Mouse (Mus musculus): ENCODE measurements around the gene Tia1. TPM values are rescaled to one million over a fixed set of nuclear protein-coding genes. Genes with fewer than 3 reads are reported as not detected.

Tia1 gene
- polyA plus RNA-seq, 1 experiment = 28.8 TPM

DNA sequence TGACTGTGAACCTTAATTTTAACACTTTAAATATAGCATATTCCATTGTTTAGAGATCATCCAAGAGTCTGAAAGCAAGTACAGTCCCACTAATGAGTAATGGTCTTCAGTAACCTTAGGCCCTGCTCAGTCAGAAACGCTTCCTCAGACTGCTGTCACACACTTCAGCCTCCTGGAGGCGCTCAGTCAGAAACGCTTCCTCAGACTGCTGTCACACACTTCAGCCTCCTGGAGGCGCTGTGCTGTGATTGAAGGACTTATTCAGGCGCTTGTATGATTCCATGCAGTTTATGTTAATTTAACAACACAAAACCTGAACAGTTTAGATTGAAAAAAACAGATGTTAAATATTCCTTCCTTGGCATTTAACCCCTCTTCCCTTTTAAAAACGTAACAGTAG lies 16.5 kb downstream of the Tia1 start:
- no peaks in the 10 kb centered on the region for H3K4me1 ChIP-seq (ENCODE audit: control insufficient read depth, insufficient read depth, low read length)
- no peak overlapping the region for H3K4me3 ChIP-seq (replicated peaks; ENCODE audit: control insufficient read depth, low read depth, low read length)
- WGBS = 85% methylated on average over 6 of the region's 6 CpGs
- TF ChIP-seq CTCF (IDR thresholded peaks at IDR 0.05; ENCODE audit: control insufficient read depth, insufficient read depth, low read length) (peak; percentile 34; the same call in 1 of the 2 replicates), POLR2A (IDR thresholded peaks at IDR 0.05; ENCODE audit: borderline replicate concordance, control insufficient read depth, low read depth, low read length) (no peak)
- no peak overlapping the region for H3K27ac ChIP-seq (ENCODE audit: control insufficient read depth, insufficient read depth, low read depth, low read length, poor library complexity)

DNA sequence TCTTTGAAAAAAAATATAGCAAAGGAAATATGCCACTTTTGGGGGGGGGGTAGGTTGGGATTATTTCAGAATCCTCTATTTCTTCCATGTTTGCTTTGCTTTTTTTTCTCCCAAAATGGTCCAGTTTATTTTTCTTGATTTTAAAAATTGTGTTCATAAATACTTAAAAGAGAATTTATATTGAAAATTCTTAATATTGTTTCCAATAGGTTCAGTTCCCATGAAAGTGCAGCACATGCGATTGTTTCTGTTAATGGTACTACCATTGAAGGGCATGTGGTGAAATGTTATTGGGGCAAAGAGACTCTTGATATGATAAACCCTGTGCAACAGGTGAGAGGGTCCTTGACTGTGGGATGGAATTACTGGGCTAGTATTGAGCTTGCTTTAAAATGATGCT lies 22.3 kb downstream of the Tia1 start, which contains the start of gene Gm44790:
Gene Gm44790 (plus strand): TSS at position 301 of the 400 bp plus-strand sequence.
- TF ChIP-seq POLR2A (IDR thresholded peaks at IDR 0.05; ENCODE audit: borderline replicate concordance, control insufficient read depth, low read depth, low read length) = no peak
- TF ChIP-seq CTCF (IDR thresholded peaks at IDR 0.05; ENCODE audit: control insufficient read depth, insufficient read depth, low read length) = no peak
- Histone ChIP-seq H3K4me1 (ENCODE audit: control insufficient read depth, insufficient read depth, low read length) (no peaks in the 10 kb centered on the region), H3K4me3 (replicated peaks; ENCODE audit: control insufficient read depth, low read depth, low read length) (no peak within 1 kb of the TSS), H3K27ac (ENCODE audit: control insufficient read depth, insufficient read depth, low read depth, low read length, poor library complexity) (no peak within 1 kb of the TSS)
- WGBS = 93% methylated on average over 1 of the region's 1 CpGs

DNA sequence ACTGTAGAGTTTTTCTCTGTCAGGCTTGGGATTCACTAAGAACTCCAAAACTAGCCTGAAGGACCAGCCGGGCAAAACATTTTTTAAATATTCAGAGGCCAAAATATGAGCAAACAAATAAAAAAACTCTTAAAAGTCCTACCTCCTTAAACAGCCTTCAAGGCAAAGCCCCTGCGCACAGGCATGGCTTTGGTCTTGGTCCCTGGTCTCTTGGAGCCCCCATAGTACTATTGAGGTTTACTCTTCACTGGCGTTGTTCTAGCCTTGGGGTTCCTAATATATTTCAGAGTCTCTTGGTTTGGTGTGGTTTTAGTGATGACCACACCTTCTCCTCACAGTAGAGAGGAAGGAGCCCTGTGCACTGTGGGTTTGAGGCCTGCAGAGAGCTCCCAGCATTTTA lies 27.5 kb downstream of the Tia1 start:
- 89% methylated on average over 3 of the region's 3 CpGs for WGBS
- no peak for TF ChIP-seq CTCF (IDR thresholded peaks at IDR 0.05; ENCODE audit: control insufficient read depth, insufficient read depth, low read length)
- TF ChIP-seq POLR2A (IDR thresholded peaks at IDR 0.05; ENCODE audit: borderline replicate concordance, control insufficient read depth, low read depth, low read length) = no peak
- H3K4me1 ChIP-seq (ENCODE audit: control insufficient read depth, insufficient read depth, low read length) = no peaks in the 10 kb centered on the region
- no peak overlapping the region for H3K27ac ChIP-seq (ENCODE audit: control insufficient read depth, insufficient read depth, low read depth, low read length, poor library complexity)
- no peak overlapping the region for H3K4me3 ChIP-seq (replicated peaks; ENCODE audit: control insufficient read depth, low read depth, low read length)

DNA sequence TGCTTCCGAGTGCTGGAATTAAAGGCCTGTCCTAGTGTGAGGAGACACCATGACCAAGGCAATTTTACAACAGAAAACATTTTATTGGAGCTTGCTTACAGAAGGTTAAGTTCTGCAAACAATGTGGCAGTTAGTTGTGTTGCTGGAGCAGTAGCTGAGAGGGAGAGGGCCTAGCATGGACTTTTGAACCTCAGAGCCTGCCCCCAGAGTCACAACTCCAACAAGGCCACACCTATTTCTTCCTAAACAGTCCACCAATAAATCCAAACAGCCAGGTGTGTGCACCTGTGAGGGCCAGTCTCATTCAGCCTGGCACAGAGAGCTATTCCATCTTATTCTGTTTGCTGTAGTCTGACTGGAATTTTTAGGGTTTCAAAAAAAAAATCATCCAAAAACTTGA lies 29.7 kb downstream of the Tia1 start:
- WGBS = 91% methylated on average over 1 of the region's 1 CpGs
- H3K4me3 ChIP-seq (replicated peaks; ENCODE audit: control insufficient read depth, low read depth, low read length) = no peak overlapping the region

DNA sequence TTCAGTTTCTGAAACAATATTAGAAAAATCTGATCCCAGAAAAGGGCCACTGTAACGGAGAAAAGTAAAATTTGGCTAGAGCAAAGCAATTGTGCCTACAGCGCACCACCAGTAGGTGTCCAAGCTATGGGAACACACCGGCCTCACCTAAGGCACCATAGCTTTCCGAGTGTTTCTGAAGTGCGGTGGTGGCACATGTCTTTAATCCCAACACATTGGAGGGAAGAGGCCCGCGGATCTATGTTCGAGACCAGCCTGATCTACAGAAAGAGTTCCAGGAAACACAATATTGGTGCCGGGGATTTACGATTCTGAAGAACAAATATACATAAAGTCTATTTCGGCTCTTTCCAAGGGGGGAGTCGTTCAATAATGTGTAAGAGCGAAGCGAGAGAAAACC lies 33.7 kb downstream of the Tia1 start:
- Histone ChIP-seq H3K4me3 (replicated peaks; ENCODE audit: control insufficient read depth, low read depth, low read length) (peak overlapping the region; percentile 91), H3K27ac (ENCODE audit: control insufficient read depth, insufficient read depth, low read depth, low read length, poor library complexity) (peak overlapping the region; percentile 94), H3K4me1 (ENCODE audit: control insufficient read depth, insufficient read depth, low read length) (no peaks in the 10 kb centered on the region; the same call in 1 of the 2 replicates)
- 2% methylated on average over 14 of the region's 14 CpGs for WGBS
- peak; percentile 52; the same call in 1 of the 2 replicates for TF ChIP-seq CTCF (IDR thresholded peaks at IDR 0.05; ENCODE audit: control insufficient read depth, insufficient read depth, low read length)
- no peak for TF ChIP-seq POLR2A (IDR thresholded peaks at IDR 0.05; ENCODE audit: borderline replicate concordance, control insufficient read depth, low read depth, low read length)

More for the DNA sequence above, 29.7 kb downstream of the Tia1 start:
- Histone ChIP-seq H3K27ac (ENCODE audit: control insufficient read depth, insufficient read depth, low read depth, low read length, poor library complexity) (no peak overlapping the region), H3K4me1 (ENCODE audit: control insufficient read depth, insufficient read depth, low read length) (no peaks in the 10 kb centered on the region; the same call in 1 of the 2 replicates)
- no peak for TF ChIP-seq CTCF (IDR thresholded peaks at IDR 0.05; ENCODE audit: control insufficient read depth, insufficient read depth, low read length)
- no peak for TF ChIP-seq POLR2A (IDR thresholded peaks at IDR 0.05; ENCODE audit: borderline replicate concordance, control insufficient read depth, low read depth, low read length)

DNA sequence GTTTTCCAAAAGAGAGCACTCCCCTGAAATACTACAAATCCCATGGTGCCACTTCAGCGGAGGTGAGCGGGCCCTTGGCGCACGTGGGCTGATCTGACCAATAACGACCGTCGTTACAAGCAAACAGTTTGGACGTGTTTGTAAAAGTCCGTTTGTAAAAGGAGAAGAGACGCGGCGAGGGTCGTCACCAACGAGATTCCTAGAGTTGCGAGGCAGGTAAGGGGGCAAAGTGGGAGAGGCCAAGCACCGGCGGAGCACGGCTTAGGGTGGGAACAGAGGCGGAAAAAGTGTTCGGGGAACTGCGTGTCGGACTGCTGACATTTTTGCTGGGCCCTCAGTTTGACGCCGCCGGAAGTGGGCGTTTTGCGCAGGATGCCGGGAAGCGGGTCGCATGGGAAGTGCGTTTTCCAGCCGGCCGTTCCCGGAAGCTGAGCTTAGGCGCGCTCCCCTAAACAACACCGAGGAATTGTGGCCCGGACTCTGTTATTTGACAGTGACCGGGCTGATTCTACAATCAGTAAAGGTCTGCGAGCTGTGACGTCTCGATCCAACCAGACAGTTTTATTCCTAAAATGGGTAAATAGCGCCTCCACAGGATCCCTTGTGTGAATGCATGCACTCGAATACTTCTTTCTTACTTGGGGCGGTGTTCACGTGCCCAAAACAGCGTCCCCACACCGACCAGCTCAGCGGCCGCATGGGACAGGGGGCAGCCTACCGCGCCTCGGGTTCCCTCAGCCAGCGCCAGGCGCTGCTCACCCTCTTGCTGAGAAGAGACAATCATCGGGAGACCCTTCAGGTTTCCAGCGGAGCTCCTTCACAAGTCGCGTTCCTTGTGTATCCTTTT lies 34.5 kb downstream of the Tia1 start, which contains the start of gene C87436:
Gene C87436 (plus strand): TSS at position 103 of the 847 bp plus-strand sequence.
- Histone ChIP-seq H3K4me1 (ENCODE audit: control insufficient read depth, insufficient read depth, low read length) (no peaks in the 10 kb centered on the region; the same call in 1 of the 2 replicates), H3K4me3 (replicated peaks; ENCODE audit: control insufficient read depth, low read depth, low read length) (peak within 1 kb of the TSS; percentile 91), H3K27ac (ENCODE audit: control insufficient read depth, insufficient read depth, low read depth, low read length, poor library complexity) (peak within 1 kb of the TSS; percentile 94)
- under 1% methylated on average over 59 of the region's 59 CpGs for WGBS
- TF ChIP-seq POLR2A (IDR thresholded peaks at IDR 0.05; ENCODE audit: borderline replicate concordance, control insufficient read depth, low read depth, low read length) (peak; percentile 70; the same call in 1 of the 2 replicates), CTCF (IDR thresholded peaks at IDR 0.05; ENCODE audit: control insufficient read depth, insufficient read depth, low read length) (no peak)

DNA sequence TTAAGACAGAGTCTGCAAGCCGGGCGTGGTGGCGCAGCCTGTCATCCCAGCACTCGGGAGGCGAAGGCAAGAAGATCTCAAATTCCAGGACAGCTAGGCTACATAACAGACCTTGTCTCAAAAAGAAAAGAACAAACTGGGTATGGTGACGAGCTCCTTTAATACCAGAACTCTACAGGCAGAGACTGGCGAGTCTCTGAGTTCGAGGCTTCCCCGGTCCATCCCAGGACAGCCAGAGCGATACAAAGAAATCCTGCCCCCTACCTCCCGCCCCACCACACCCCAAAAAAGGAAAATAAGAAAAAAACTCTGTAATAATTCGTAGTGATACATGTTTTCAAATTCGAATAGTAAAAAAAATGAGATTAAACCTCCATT lies 35.1 kb downstream of the Tia1 start:
- peak overlapping the region; percentile 94 for H3K27ac ChIP-seq (ENCODE audit: control insufficient read depth, insufficient read depth, low read depth, low read length, poor library complexity)
- H3K4me3 ChIP-seq (replicated peaks; ENCODE audit: control insufficient read depth, low read depth, low read length) = peak overlapping the region; percentile 91
- 3% methylated on average over 13 of the region's 13 CpGs for WGBS
- TF ChIP-seq POLR2A (IDR thresholded peaks at IDR 0.05; ENCODE audit: borderline replicate concordance, control insufficient read depth, low read depth, low read length) (no peak), CTCF (IDR thresholded peaks at IDR 0.05; ENCODE audit: control insufficient read depth, insufficient read depth, low read length) (no peak)
- H3K4me1 ChIP-seq (ENCODE audit: control insufficient read depth, insufficient read depth, low read length) = no peaks in the 10 kb centered on the region; the same call in 1 of the 2 replicates

DNA sequence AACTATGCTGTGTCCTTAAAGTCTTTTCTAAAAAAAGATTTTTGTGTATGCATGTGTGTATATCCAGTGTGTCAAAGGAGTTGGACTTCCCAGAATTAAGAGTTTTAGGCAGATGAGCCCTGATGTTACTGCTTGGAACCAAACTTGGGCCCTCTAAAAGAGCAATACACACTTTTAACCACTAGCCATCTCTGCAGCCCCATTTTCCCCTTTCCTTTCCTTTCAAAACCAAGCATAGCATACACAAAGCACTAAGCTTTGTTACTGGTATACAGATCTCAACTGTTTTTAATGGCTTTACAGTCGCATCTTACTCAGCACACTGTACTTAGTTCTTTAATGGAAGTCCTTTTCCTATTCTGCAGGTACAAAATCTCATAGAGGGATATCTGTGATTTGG lies 35.5 kb downstream of the Tia1 start:
- TF ChIP-seq POLR2A (IDR thresholded peaks at IDR 0.05; ENCODE audit: borderline replicate concordance, control insufficient read depth, low read depth, low read length) (no peak), CTCF (IDR thresholded peaks at IDR 0.05; ENCODE audit: control insufficient read depth, insufficient read depth, low read length) (no peak)
- 56% methylated on average over 1 of the region's 1 CpGs for WGBS
- Histone ChIP-seq H3K4me1 (ENCODE audit: control insufficient read depth, insufficient read depth, low read length) (no peaks in the 10 kb centered on the region; the same call in 1 of the 2 replicates), H3K4me3 (replicated peaks; ENCODE audit: control insufficient read depth, low read depth, low read length) (no peak overlapping the region), H3K27ac (ENCODE audit: control insufficient read depth, insufficient read depth, low read depth, low read length, poor library complexity) (no peak overlapping the region)
